Mouse (Mus musculus): ENCODE data around the gene 1700001C19Rik.

The 1700001C19Rik gene

GRCm38 (mm10) chr17:47462209-47462608 lies 25.0 kb upstream of the 1700001C19Rik start:
- no peak for DNase-seq (ENCODE audit: low spot score in 2 of 2)

GRCm38 (mm10) chr17:47461688-47462087 lies 24.5 kb upstream of the 1700001C19Rik start:
- DNase-seq (ENCODE audit: low spot score in 2 of 2) = no peak

GRCm38 (mm10) chr17:47459341-47459919 lies 22.3 kb upstream of the 1700001C19Rik start:
- DNase-seq (ENCODE audit: low spot score in 2 of 2) = no peak

GRCm38 (mm10) chr17:47458936-47459335 lies 21.8 kb upstream of the 1700001C19Rik start:
- no peak for DNase-seq (ENCODE audit: low spot score in 2 of 2)

GRCm38 (mm10) chr17:47458310-47458709 lies 21.1 kb upstream of the 1700001C19Rik start:
- no peak for DNase-seq (ENCODE audit: low spot score in 2 of 2)

- DNase-seq (ENCODE audit: low spot score in 2 of 2) = peak; percentile 30 to 39
These were observed 17.5 kb upstream of the 1700001C19Rik start for GRCm38 (mm10) chr17:47454675-47455074.

GRCm38 (mm10) chr17:47452886-47453285 lies 15.7 kb upstream of the 1700001C19Rik start:
- DNase-seq (ENCODE audit: low spot score in 2 of 2) = no peak

- DNase-seq (ENCODE audit: low spot score in 2 of 2) = no peak
These were observed 13.8 kb upstream of the 1700001C19Rik start for GRCm38 (mm10) chr17:47450880-47451565.

- DNase-seq (ENCODE audit: low spot score in 2 of 2) = no peak
These were observed 13.1 kb upstream of the 1700001C19Rik start for GRCm38 (mm10) chr17:47450239-47450638.

- no peak for DNase-seq (ENCODE audit: low spot score in 2 of 2)
These were observed 12.3 kb upstream of the 1700001C19Rik start for GRCm38 (mm10) chr17:47449432-47449831.

GRCm38 (mm10) chr17:47448523-47449372 lies 11.6 kb upstream of the 1700001C19Rik start:
- DNase-seq (ENCODE audit: low spot score in 2 of 2) = no peak

GRCm38 (mm10) chr17:47446561-47446960 lies 9.4 kb upstream of the 1700001C19Rik start:
- no peak for DNase-seq (ENCODE audit: low spot score in 2 of 2)

GRCm38 (mm10) chr17:47446025-47446424 lies 8.8 kb upstream of the 1700001C19Rik start:
- DNase-seq (ENCODE audit: low spot score in 2 of 2) = no peak

- no peak for DNase-seq (ENCODE audit: low spot score in 2 of 2)
These were observed 8.3 kb upstream of the 1700001C19Rik start for GRCm38 (mm10) chr17:47445518-47445917.

GRCm38 (mm10) chr17:47444113-47444512 lies 6.9 kb upstream of the 1700001C19Rik start:
- DNase-seq (ENCODE audit: low spot score in 2 of 2) = no peak

- no peak for DNase-seq (ENCODE audit: low spot score in 2 of 2)
These were observed 5.1 kb upstream of the 1700001C19Rik start for GRCm38 (mm10) chr17:47442271-47442670.

- no peak for DNase-seq (ENCODE audit: low spot score in 2 of 2)
These were observed 4.3 kb upstream of the 1700001C19Rik start for GRCm38 (mm10) chr17:47441296-47442051.

GRCm38 (mm10) chr17:47440359-47440890 lies 3.2 kb upstream of the 1700001C19Rik start:
- DNase-seq (ENCODE audit: low spot score in 2 of 2) = no peak

- DNase-seq (ENCODE audit: low spot score in 2 of 2) = no peak
These were observed 2.3 kb upstream of the 1700001C19Rik start for GRCm38 (mm10) chr17:47439396-47440028.

GRCm38 (mm10) chr17:47438611-47439010 lies 1.4 kb upstream of the 1700001C19Rik start:
- DNase-seq (ENCODE audit: low spot score in 2 of 2) = no peak
